Mouse (Mus musculus) monocyte, adult 2 months (primary cell): ENCODE data around the gene Rsf1.

Source experiments
- DNase-seq, 2 experiments: peaks; one replicate each; pipeline ENCODE4 v3.0.0; 2022; ENCODE audit warnings: low spot score in 2 of 2, low read depth in 1 of 2

Gene Rsf1

GRCm38 (mm10) chr7:97723646-97724538 lies 144.2 kb downstream of the Rsf1 start:
- DNase-seq, result no peak

GRCm38 (mm10) chr7:97725401-97725800 lies 145.7 kb downstream of the Rsf1 start:
- no peak for DNase-seq

GRCm38 (mm10) chr7:97726080-97726479 lies 146.4 kb downstream of the Rsf1 start:
- DNase-seq, result no peak

- no peak for DNase-seq
Measured at GRCm38 (mm10) chr7:97726778-97727177, 147.1 kb downstream of the Rsf1 start.

GRCm38 (mm10) chr7:97728666-97729614 lies 149.3 kb downstream of the Rsf1 start:
- no peak for DNase-seq

- DNase-seq, result no peak
Measured at GRCm38 (mm10) chr7:97730427-97730826, 150.7 kb downstream of the Rsf1 start.

- no peak for DNase-seq
Measured at GRCm38 (mm10) chr7:97733606-97734005, 153.9 kb downstream of the Rsf1 start.

GRCm38 (mm10) chr7:97735021-97735420 lies 155.3 kb downstream of the Rsf1 start:
- DNase-seq, result no peak

GRCm38 (mm10) chr7:97735886-97736420 lies 156.3 kb downstream of the Rsf1 start:
- no peak for DNase-seq

- DNase-seq, result no peak
Measured at GRCm38 (mm10) chr7:97737256-97737637, 157.6 kb downstream of the Rsf1 start.

GRCm38 (mm10) chr7:97737638-97738456 lies 158.2 kb downstream of the Rsf1 start, which contains the start of gene Aqp11:
Gene Aqp11 (minus strand): TSS chr7:97738289.
- peak in 1 of 2 experiments; percentile 29 for DNase-seq

GRCm38 (mm10) chr7:97740948-97741347 lies 161.3 kb downstream of the Rsf1 start:
- DNase-seq, result no peak

GRCm38 (mm10) chr7:97741756-97742291 lies 162.1 kb downstream of the Rsf1 start:
- DNase-seq, result no peak
